Mouse (Mus musculus): ENCODE measurements around the gene Cisd1.

- TF ChIP-seq POLR2A (IDR thresholded peaks at IDR 0.05; ENCODE audit: borderline replicate concordance, control insufficient read depth, low read depth, low read length) (no peak), CTCF (IDR thresholded peaks at IDR 0.05; ENCODE audit: control insufficient read depth, insufficient read depth, low read length) (no peak)
These were observed 60.1 kb downstream of the Cisd1 start for GRCm38 (mm10) chr10:71284511-71285125.

All from bone marrow, adult 2 months (tissue).